Mouse (Mus musculus) stomach, embryonic 15.5 days (tissue): Measurements from ENCODE around the gene Mthfsd. TPM values are rescaled to one million over a fixed set of nuclear protein-coding genes. Genes with fewer than 3 reads are reported as not detected.
A peak's percentile ranks its signal among the peaks of the same experiment; 100 is the strongest.

Experiments used
- ATAC-seq: fragments of 200-750 bp; cut with Nextera tagmentation; 2 replicates; pipeline ENCODE4 v1.8.0; 2017; ENCODE audit warnings: low read depth, moderate number of reproducible peaks, moderate TSS enrichment; ENCODE audit not compliant: insufficient read depth, low FRiP score
- H3K27ac ChIP-seq: fragments of 300-500 bp; sonication (generic); 2 replicates; pipeline ENCODE4 v1.5.1; 2015; ENCODE audit warnings: mild to moderate bottlenecking, inconsistent platforms
- H3K27me3 ChIP-seq: fragments of 300-500 bp; sonication (generic); replicated peaks from 2 replicates; pipeline ENCODE4 v1.6.1; 2015; ENCODE audit warnings: inconsistent platforms
- H3K36me3 ChIP-seq: fragments of 300-500 bp; sonication (generic); 2 replicates; pipeline ENCODE4 v1.6.1; 2015; ENCODE audit warnings: inconsistent platforms
- H3K4me1 ChIP-seq: fragments of 300-500 bp; sonication (generic); 2 replicates; pipeline ENCODE4 v1.6.1; 2015; ENCODE audit warnings: inconsistent platforms
- H3K4me2 ChIP-seq: fragments of 300-500 bp; sonication (generic); 2 replicates; pipeline ENCODE4 v1.6.1; 2015; ENCODE audit warnings: mild to moderate bottlenecking, inconsistent platforms
- H3K4me3 ChIP-seq: fragments of 300-500 bp; sonication (generic); replicated peaks from 2 replicates; pipeline ENCODE4 v1.5.1; 2015; ENCODE audit warnings: inconsistent platforms
- H3K9ac ChIP-seq: fragments of 300-500 bp; sonication (generic); 2 replicates; pipeline ENCODE4 v1.6.1; 2015; ENCODE audit warnings: inconsistent platforms
- H3K9me3 ChIP-seq: fragments of 300-500 bp; sonication (generic); 2 replicates; pipeline ENCODE4 v1.6.1; 2016; ENCODE audit warnings: inconsistent platforms
- WGBS: fragments of 180-500 bp; shearing (Covaris S2); methylation state at CpG from one replicate; pipeline ENCODE4 v1.1.7; 2015; 5-methylcytosine and 5-hydroxymethylcytosine counted together
- microRNA-seq: library from miRNA; unstranded; fragments of <30 nt; microRNA quantifications from one replicate; pipeline ENCODE4, GENCODE M21; 2016
- polyA plus RNA-seq: library from polyadenylated mRNA; unstranded; fragments of >200 nt; fragmentation: Nextera tagmentation; extraction: Ambion mirVana; gene quantifications from 2 replicates; pipeline ENCODE4 v1.2.1, GENCODE M21; 2015

Gene Mthfsd
- polyA plus RNA-seq, 1 experiment from 2014 or later = 53.9 TPM

DNA sequence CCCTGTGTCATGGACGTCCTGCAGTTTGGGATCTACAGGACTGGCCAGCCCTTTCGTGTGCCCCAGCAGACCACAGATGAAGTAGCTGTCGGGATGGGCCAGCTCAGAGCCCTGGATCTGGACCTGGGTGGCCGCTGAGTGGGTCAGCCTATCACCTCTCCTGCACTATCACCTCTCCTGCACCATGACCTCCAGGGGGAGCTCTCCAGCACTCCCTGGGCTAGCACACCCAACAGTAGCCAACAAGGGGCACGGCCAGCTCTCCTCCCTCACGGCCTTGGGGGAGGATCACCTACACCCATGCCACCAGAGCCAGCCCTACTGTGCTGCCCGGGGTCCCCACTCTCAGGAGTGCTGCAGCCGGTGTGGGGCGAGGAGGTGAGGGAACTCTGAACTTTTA lies 60.8 kb downstream of the Mthfsd start:
- no peaks in the 10 kb centered on the region for H3K36me3 ChIP-seq
- H3K4me2 ChIP-seq = no peak overlapping the region
- H3K4me1 ChIP-seq = peaks cover 17% of the 10 kb centered on the region
- no peaks in the 10 kb centered on the region for H3K9me3 ChIP-seq
- H3K9ac ChIP-seq = no peak overlapping the region
- no peak overlapping the region for H3K27ac ChIP-seq
- ATAC-seq = no peak
- H3K27me3 ChIP-seq = no peaks in the 10 kb centered on the region
- no peak overlapping the region for H3K4me3 ChIP-seq
- WGBS = 75% methylated on average over 9 of the region's 9 CpGs

GRCm38 (mm10) chr8:121043719-121044440 lies 64.3 kb downstream of the Mthfsd start:
- WGBS = 13% methylated on average over 19 of the region's 19 CpGs
- H3K4me1 ChIP-seq = peaks cover 17% of the 10 kb centered on the region
- H3K27ac ChIP-seq = peak overlapping the region; percentile 24; the same call in 1 of the 2 replicates
- peak; percentile 53; the same call in 1 of the 2 replicates for ATAC-seq
- H3K27me3 ChIP-seq = no peaks in the 10 kb centered on the region; the same call in 1 of the 2 replicates
- H3K4me2 ChIP-seq = peak overlapping the region; percentile 40
- H3K9me3 ChIP-seq = no peaks in the 10 kb centered on the region
- H3K36me3 ChIP-seq = no peaks in the 10 kb centered on the region
- H3K4me3 ChIP-seq = no peak overlapping the region
- H3K9ac ChIP-seq = no peak overlapping the region

Small RNAs within 50 kb of the gene (microRNA-seq; reads per million reads assigned to microRNA genes)
- gene Gm27530 = not detected

Other genes with a start within 250 kb of the Mthfsd start
- gene Foxf1, start 24.0 kb downstream of the Mthfsd start, polyA plus RNA-seq = 131 and 136 TPM in 2 replicates
- 0.77 and 0.90 TPM in 2 replicates for gene Foxc2, start 7.8 kb upstream of the Mthfsd start, polyA plus RNA-seq
- gene Foxl1, start 19.5 kb upstream of the Mthfsd start, polyA plus RNA-seq = 7.2 and 9.4 TPM in 2 replicates